Mouse (Mus musculus): Measurements from ENCODE around the gene Pde3a.

Gene Pde3a

GRCm38 (mm10) chr6:141331464-141331863, 82.4 kb downstream of the Pde3a start:
- no peak for DNase-seq

GRCm38 (mm10) chr6:141332613-141333165, 83.6 kb downstream of the Pde3a start:
- DNase-seq = no peak

GRCm38 (mm10) chr6:141333245-141333644, 84.2 kb downstream of the Pde3a start:
- DNase-seq = no peak

GRCm38 (mm10) chr6:141335878-141336277, 86.8 kb downstream of the Pde3a start:
- no peak for DNase-seq

GRCm38 (mm10) chr6:141336438-141336837, 87.4 kb downstream of the Pde3a start:
- DNase-seq = no peak

GRCm38 (mm10) chr6:141337673-141338072, 88.6 kb downstream of the Pde3a start:
- no peak for DNase-seq

- no peak for DNase-seq
Observed at GRCm38 (mm10) chr6:141341385-141341784, 92.3 kb downstream of the Pde3a start.

GRCm38 (mm10) chr6:141347870-141348269, 98.8 kb downstream of the Pde3a start:
- no peak for DNase-seq

- DNase-seq = no peak
Observed at GRCm38 (mm10) chr6:141348542-141348941, 99.5 kb downstream of the Pde3a start.

GRCm38 (mm10) chr6:141350261-141350660, 101.2 kb downstream of the Pde3a start:
- no peak for DNase-seq

GRCm38 (mm10) chr6:141352277-141352676, 103.2 kb downstream of the Pde3a start:
- DNase-seq = no peak

- DNase-seq = no peak
Observed at GRCm38 (mm10) chr6:141363664-141364063, 114.6 kb downstream of the Pde3a start.

- no peak for DNase-seq
Observed at GRCm38 (mm10) chr6:141367037-141367436, 118.0 kb downstream of the Pde3a start.

GRCm38 (mm10) chr6:141372697-141373096, 123.6 kb downstream of the Pde3a start:
- no peak for DNase-seq

- no peak for DNase-seq
Observed at GRCm38 (mm10) chr6:141374469-141375057, 125.5 kb downstream of the Pde3a start.

- no peak for DNase-seq
Observed at GRCm38 (mm10) chr6:141375155-141375554, 126.1 kb downstream of the Pde3a start.

- no peak for DNase-seq
Observed at GRCm38 (mm10) chr6:141380927-141381326, 131.9 kb downstream of the Pde3a start.

- no peak for DNase-seq
Observed at GRCm38 (mm10) chr6:141381473-141381872, 132.4 kb downstream of the Pde3a start.

GRCm38 (mm10) chr6:141381881-141382370, 132.9 kb downstream of the Pde3a start:
- no peak for DNase-seq

- no peak for DNase-seq
Observed at GRCm38 (mm10) chr6:141388104-141388503, 139.0 kb downstream of the Pde3a start.

GRCm38 (mm10) chr6:141395926-141396325, 146.9 kb downstream of the Pde3a start:
- DNase-seq = no peak

- no peak for DNase-seq
Observed at GRCm38 (mm10) chr6:141399411-141399810, 150.3 kb downstream of the Pde3a start.

GRCm38 (mm10) chr6:141403943-141404342, 154.9 kb downstream of the Pde3a start:
- DNase-seq = no peak

- no peak for DNase-seq
Observed at GRCm38 (mm10) chr6:141404649-141405048, 155.6 kb downstream of the Pde3a start.

- no peak for DNase-seq
Observed at GRCm38 (mm10) chr6:141405496-141405895, 156.4 kb downstream of the Pde3a start.
